Mouse (Mus musculus) heart, embryonic 12.5 days (tissue): Measurements from ENCODE around the gene Gpsm1. TPM values are rescaled to one million over a fixed set of nuclear protein-coding genes. Genes with fewer than 3 reads are reported as not detected.
A peak's percentile ranks its signal among the peaks of the same experiment; 100 is the strongest.
"Not testable (repeated sequence)": the region's sequence is repeated elsewhere in the genome, so short reads cannot be mapped to it uniquely, and the experiment has no call there.

Experiments
- ATAC-seq: fragments of 200-750 bp; cut with Nextera tagmentation; 2 replicates; pipeline ENCODE4 v1.8.0; 2017; ENCODE audit warnings: moderate TSS enrichment, moderate library complexity; ENCODE audit not compliant: insufficient number of reproducible peaks, low FRiP score
- H3K27ac ChIP-seq: fragments of 300-500 bp; sonication (generic); 2 replicates; pipeline ENCODE4 v1.5.1; 2016; ENCODE audit warnings: mild to moderate bottlenecking, moderate library complexity; ENCODE audit not compliant: poor library complexity, severe bottlenecking
- H3K27me3 ChIP-seq: fragments of 300-500 bp; sonication (generic); replicated peaks from 2 replicates; pipeline ENCODE4 v1.6.1; 2016; ENCODE audit warnings: mild to moderate bottlenecking, moderate library complexity
- H3K36me3 ChIP-seq: fragments of 300-500 bp; sonication (generic); 2 replicates; pipeline ENCODE4 v1.6.1; 2016; ENCODE audit warnings: mild to moderate bottlenecking, moderate library complexity
- H3K4me1 ChIP-seq: fragments of 300-500 bp; sonication (generic); replicated peaks from 2 replicates; pipeline ENCODE4 v1.6.1; 2016; ENCODE audit warnings: mild to moderate bottlenecking
- H3K4me2 ChIP-seq: fragments of 300-500 bp; sonication (generic); 2 replicates; pipeline ENCODE4 v1.6.1; 2016; ENCODE audit warnings: mild to moderate bottlenecking, moderate library complexity
- H3K4me3 ChIP-seq: fragments of 300-500 bp; sonication (generic); 2 replicates; pipeline ENCODE4 v1.5.1; 2016; ENCODE audit warnings: mild to moderate bottlenecking
- H3K9ac ChIP-seq: fragments of 300-500 bp; sonication (generic); 2 replicates; pipeline ENCODE4 v1.6.1; 2016; ENCODE audit warnings: mild to moderate bottlenecking, moderate library complexity
- H3K9me3 ChIP-seq: fragments of 300-500 bp; sonication (generic); replicated peaks from 2 replicates; pipeline ENCODE4 v1.6.1; 2016; ENCODE audit warnings: mild to moderate bottlenecking, moderate library complexity
- WGBS: fragments of 180-500 bp; shearing (Covaris S2); methylation state at CpG from one replicate; pipeline ENCODE4 v1.1.7; 2016; 5-methylcytosine and 5-hydroxymethylcytosine counted together
- polyA plus RNA-seq: library from polyadenylated mRNA; unstranded; fragments of >200 nt; fragmentation: Nextera tagmentation; extraction: Ambion mirVana; gene quantifications from 2 replicates; pipeline ENCODE4 v1.2.1, GENCODE M21; 2016

The Gpsm1 gene
- polyA plus RNA-seq, 1 experiment from 2014 or later, result 39.9 TPM

DNA sequence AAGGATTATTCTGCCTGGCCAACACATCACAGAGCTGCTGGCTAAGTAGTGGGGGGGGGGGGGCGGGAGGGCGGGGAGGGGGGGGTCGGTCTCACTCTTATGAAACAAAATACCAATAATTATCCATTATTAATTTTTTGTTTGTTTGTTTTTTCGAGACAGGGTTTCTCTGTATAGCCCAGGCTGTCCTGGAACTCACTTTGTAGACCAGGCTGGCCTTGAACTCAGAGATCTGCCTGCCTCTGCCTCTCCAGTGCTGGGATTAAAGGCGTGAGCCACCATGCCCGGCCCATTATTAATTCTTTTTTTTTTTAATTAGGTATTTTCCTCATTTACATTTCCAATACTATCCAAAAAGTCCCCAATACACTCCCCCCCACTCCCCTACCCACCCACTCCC lies 65.6 kb downstream of the Gpsm1 start:
- H3K36me3 ChIP-seq, result peaks cover 74% of the 10 kb centered on the region
- H3K27me3 ChIP-seq, H3K9me3 ChIP-seq, H3K4me1 ChIP-seq, H3K27ac ChIP-seq: not testable (repeated sequence)
- peak overlapping the region; percentile 80 for H3K9ac ChIP-seq
- peak overlapping the region; percentile 88 for H3K4me2 ChIP-seq
- 30% methylated on average over 6 of the region's 6 CpGs for WGBS
- peak overlapping the region; percentile 71 for H3K4me3 ChIP-seq
- peak; percentile 7; the same call in 1 of the 2 replicates for ATAC-seq

DNA sequence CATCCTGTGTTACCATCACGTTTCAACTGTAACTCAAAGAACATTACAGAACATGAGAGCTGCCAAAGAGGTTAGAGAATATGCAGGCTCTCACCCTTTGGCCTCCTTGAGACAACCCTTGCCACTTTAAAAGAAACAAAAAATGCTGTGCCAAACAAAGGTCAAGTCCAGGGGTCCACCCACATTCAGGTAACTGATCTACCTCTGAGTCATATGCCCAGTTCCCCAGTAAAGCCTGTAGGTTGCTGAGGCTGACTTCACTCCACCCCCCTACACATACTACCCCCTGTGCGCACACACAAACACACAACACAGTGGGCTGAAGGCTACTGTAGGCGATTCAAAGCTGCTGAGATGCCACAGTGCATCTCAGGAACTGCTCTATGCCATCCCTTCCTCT lies 72.4 kb downstream of the Gpsm1 start:
- no peak overlapping the region for H3K27ac ChIP-seq
- H3K4me3 ChIP-seq, result peak overlapping the region; percentile 95
- no peaks in the 10 kb centered on the region for H3K9me3 ChIP-seq
- no peak for ATAC-seq
- WGBS, result 86% methylated on average over 3 of the region's 3 CpGs
- H3K9ac ChIP-seq, result no peak overlapping the region
- no peaks in the 10 kb centered on the region for H3K27me3 ChIP-seq
- peak overlapping the region; percentile 98 for H3K4me2 ChIP-seq
- peaks cover 76% of the 10 kb centered on the region for H3K36me3 ChIP-seq
- H3K4me1 ChIP-seq, result peaks cover 20% of the 10 kb centered on the region

- Histone ChIP-seq H3K4me3 (peak overlapping the region; percentile 95), H3K4me1 (peaks cover 20% of the 10 kb centered on the region), H3K4me2 (peak overlapping the region; percentile 98), H3K27me3 (no peaks in the 10 kb centered on the region), H3K9me3 (no peaks in the 10 kb centered on the region), H3K36me3 (peaks cover 76% of the 10 kb centered on the region), H3K9ac (peak overlapping the region; percentile 94), H3K27ac (peak overlapping the region; percentile 34)
- peak; percentile 58 for ATAC-seq
- under 1% methylated on average over 40 of the region's 45 CpGs for WGBS
Measured at GRCm38 (mm10) chr2:26388682-26389153, 73.4 kb downstream of the Gpsm1 start.

- H3K4me1 ChIP-seq, result peaks cover 20% of the 10 kb centered on the region
- peaks cover 76% of the 10 kb centered on the region for H3K36me3 ChIP-seq
- peak within 1 kb of the TSS; percentile 98 for H3K4me2 ChIP-seq
- 0% methylated on average over 60 of the region's 60 CpGs for WGBS
- peak within 1 kb of the TSS; percentile 94 for H3K9ac ChIP-seq
- ATAC-seq, result peak; percentile 89
- H3K27ac ChIP-seq, result peak within 1 kb of the TSS; percentile 34
- H3K4me3 ChIP-seq, result peak within 1 kb of the TSS; percentile 95
- no peaks in the 10 kb centered on the region for H3K9me3 ChIP-seq
- H3K27me3 ChIP-seq, result no peaks in the 10 kb centered on the region
Measured at GRCm38 (mm10) chr2:26389154-26389690, 73.9 kb downstream of the Gpsm1 start, which contains the start of the genes Entr1 and Pmpca. Gene Entr1 (minus strand): TSS chr2:26389316. Gene Pmpca (plus strand): TSS chr2:26389339.

DNA sequence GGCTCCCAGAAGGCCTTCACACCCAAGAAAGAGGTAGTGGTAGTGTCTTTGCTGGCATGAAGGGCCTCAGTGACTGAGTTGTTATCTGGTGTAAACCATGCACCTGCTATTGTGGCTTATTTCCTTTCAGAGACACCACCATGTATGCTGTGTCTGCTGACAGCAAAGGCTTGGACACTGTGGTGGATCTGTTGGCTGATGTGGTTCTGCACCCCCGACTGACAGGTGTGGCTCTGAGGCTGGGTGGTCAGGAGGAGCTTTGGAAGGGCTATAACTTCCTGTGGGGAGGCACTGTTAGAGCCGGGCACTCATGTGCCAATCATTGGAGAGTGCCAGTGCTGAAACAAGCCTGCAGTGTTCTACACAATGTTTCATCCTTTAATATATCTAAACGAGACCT lies 75.6 kb downstream of the Gpsm1 start:
- H3K27ac ChIP-seq, result no peak overlapping the region
- no peaks in the 10 kb centered on the region for H3K9me3 ChIP-seq
- H3K4me1 ChIP-seq, result peaks cover 20% of the 10 kb centered on the region
- ATAC-seq, result no peak
- 83% methylated on average over 3 of the region's 3 CpGs for WGBS
- H3K4me2 ChIP-seq, result no peak overlapping the region
- H3K36me3 ChIP-seq, result peaks cover 76% of the 10 kb centered on the region
- H3K9ac ChIP-seq, result no peak overlapping the region
- H3K4me3 ChIP-seq, result no peak overlapping the region
- no peaks in the 10 kb centered on the region for H3K27me3 ChIP-seq

DNA sequence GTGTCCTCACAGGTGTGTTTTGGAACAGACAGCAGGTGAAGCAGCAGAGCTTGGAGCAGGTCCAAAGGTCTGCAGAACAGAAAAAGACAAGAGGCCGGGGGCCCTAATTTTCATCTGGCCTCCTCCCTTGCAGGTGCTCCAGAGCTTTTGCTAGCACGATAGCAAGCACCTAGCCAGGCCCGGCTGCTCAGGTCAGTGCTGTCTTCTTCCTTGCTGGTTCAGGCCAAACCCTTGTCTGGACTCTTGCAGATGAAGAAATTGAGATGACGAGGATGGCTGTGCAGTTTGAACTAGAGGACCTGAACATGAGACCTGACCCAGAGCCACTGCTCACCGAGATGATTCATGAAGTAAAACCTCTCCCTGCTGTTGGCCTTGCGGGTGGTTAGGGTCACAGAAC lies 76.3 kb downstream of the Gpsm1 start:
- H3K4me1 ChIP-seq, result peaks cover 20% of the 10 kb centered on the region
- no peak overlapping the region for H3K9ac ChIP-seq
- H3K36me3 ChIP-seq, result peaks cover 76% of the 10 kb centered on the region
- no peaks in the 10 kb centered on the region for H3K27me3 ChIP-seq
- no peak overlapping the region for H3K4me2 ChIP-seq
- H3K9me3 ChIP-seq, result no peaks in the 10 kb centered on the region
- no peak for ATAC-seq
- no peak overlapping the region for H3K27ac ChIP-seq
- H3K4me3 ChIP-seq, result no peak overlapping the region
- 90% methylated on average over 6 of the region's 6 CpGs for WGBS

Other genes with a start within 250 kb of the Gpsm1 start
- gene Nacc2, start 192.3 kb upstream of the Gpsm1 start, polyA plus RNA-seq, result 6.5 and 6.6 TPM in 2 replicates
- gene Lhx3, start 107.2 kb upstream of the Gpsm1 start, polyA plus RNA-seq, result not detected in 2 replicates
- 15.6 and 15.9 TPM in 2 replicates for gene Qsox2, start 78.0 kb upstream of the Gpsm1 start, polyA plus RNA-seq
- 0.05 and 0.09 TPM in 2 replicates for gene Ccdc187, start 21.0 kb upstream of the Gpsm1 start, polyA plus RNA-seq
- 31.4 and 33.7 TPM in 2 replicates for gene Dnlz, start 36.6 kb downstream of the Gpsm1 start, polyA plus RNA-seq
- 0.56 and 0.58 TPM in 2 replicates for gene Card9, start 45.4 kb downstream of the Gpsm1 start, polyA plus RNA-seq
- 20.4 and 23.5 TPM in 2 replicates for gene Snapc4, start 65.1 kb downstream of the Gpsm1 start, polyA plus RNA-seq
- gene Entr1, start 73.8 kb downstream of the Gpsm1 start, polyA plus RNA-seq, result 91.7 and 95.5 TPM in 2 replicates
- 142 and 145 TPM in 2 replicates for gene Pmpca, start 73.8 kb downstream of the Gpsm1 start, polyA plus RNA-seq
- gene Inpp5e, start 93.7 kb downstream of the Gpsm1 start, polyA plus RNA-seq, result 17.7 and 19.1 TPM in 2 replicates
- 22.6 and 24.5 TPM in 2 replicates for gene Sec16a, start 129.7 kb downstream of the Gpsm1 start, polyA plus RNA-seq
- 20.4 TPM in 2 replicates for gene Notch1, start 201.1 kb downstream of the Gpsm1 start, polyA plus RNA-seq